Mouse (Mus musculus): ENCODE data around the gene St5.

DNA sequence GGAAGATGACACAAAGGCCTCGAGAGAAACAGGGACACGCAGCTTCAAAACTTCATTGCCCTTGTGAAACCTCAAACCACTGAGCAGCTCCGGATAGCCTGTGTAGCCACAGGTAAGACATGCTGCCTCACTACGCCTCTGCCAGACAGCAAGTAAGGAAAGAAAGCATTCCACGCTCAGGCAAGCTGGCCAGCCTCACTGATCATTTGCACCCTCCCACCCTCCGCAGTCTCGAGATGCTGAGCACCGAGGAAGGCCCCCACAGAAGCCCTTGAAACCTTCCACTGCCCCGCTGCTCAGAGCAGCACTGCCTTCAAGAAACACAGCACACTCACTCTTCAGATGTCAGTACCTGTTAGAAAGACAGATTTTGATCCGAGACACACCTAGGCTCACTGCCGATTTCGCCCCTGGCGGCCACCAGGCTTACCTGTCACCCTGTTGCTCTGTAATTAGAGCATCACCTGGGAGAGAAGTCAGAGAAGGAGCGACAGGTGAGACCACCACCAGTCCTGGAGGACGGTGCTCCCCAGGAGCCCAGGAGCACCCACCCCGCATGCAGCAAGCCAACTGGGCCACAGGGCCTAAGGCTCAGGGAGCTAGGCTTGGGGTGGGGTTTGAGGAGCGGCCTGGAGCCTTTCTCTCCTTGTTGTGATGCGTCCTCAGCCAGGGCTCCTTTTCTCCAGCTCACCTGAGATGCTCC lies 210.6 kb downstream of the St5 start:
- TF ChIP-seq CTCF (IDR thresholded peaks at IDR 0.05; ENCODE audit: borderline replicate concordance, insufficient read depth, low read depth, low read length) (no peak), POLR2A (IDR thresholded peaks at IDR 0.05; ENCODE audit: borderline replicate concordance, insufficient read depth, low read length) (no peak)

All from cerebellum, adult 2 months (tissue).